Comparison of ENCODE assay signal across 9 mouse cellular contexts in the genomic region with DNA sequence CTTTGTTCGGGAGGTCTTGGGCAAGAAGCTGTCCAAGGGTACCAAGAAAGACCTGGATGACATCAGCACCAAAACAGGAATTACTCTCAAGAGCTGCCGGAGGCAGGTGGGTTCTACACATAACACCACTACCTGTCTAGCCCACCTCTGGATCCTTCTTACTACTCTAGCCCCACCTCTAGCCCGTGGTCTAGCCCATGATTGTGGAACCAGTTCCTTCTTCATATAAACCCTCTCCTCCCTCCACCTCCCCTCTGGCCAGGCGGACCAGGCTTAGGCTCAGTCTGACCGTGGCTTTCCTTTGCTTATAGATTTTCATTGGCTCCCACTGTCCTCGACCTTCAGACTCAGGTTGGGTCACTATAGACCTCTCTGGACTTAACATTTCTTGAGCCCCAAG. TPM values are rescaled to one million over a fixed set of nuclear protein-coding genes. Genes with fewer than 3 reads are reported as not detected.
A peak's percentile ranks its signal among the peaks of the same experiment; 100 is the strongest.
DNase-seq lines count a peak whose midpoint lies in the region; ATAC-seq lines count a peak whose summit lies in the region.
"Had no signal": no experiment of that assay in that cellular context is flagged by ENCODE, and none has a peak within 500 bp of the region (broad histone marks: within the 10 kb centered on the region; RNA-seq: fewer than 3 reads in every experiment).

No protein-coding gene starts in this region.

- peak overlapping the region; percentile 90 for H3K4me3 ChIP-seq in lung, embryonic 16.5 days (ENCODE audit: low read length)
- peak overlapping the region; percentile 75 for H3K4me3 ChIP-seq in forebrain, embryonic 12.5 days (replicated peaks)
- peak overlapping the region; percentile 76 for H3K4me3 ChIP-seq in limb, embryonic 12.5 days (replicated peaks)
- peak overlapping the region; percentile 86 for H3K4me3 ChIP-seq in stomach, embryonic 14.5 days (ENCODE audit: low read depth, low read length)

- peaks cover 27% of the 10 kb centered on the region for H3K4me1 ChIP-seq in lung, embryonic 16.5 days (replicated peaks; ENCODE audit: control insufficient read depth, insufficient read depth, low read length)
- peaks cover 46% of the 10 kb centered on the region for H3K4me1 ChIP-seq in forebrain, embryonic 12.5 days
- peaks cover 33% of the 10 kb centered on the region for H3K4me1 ChIP-seq in limb, embryonic 12.5 days (replicated peaks)
- H3K4me1 ChIP-seq in stomach, embryonic 14.5 days (ENCODE audit: control insufficient read depth, insufficient read depth, low read length), result peaks cover 18% of the 10 kb centered on the region

- 83% methylated on average over 6 of the region's 6 CpGs for WGBS in lung, embryonic 16.5 days
- 89% methylated on average over 6 of the region's 6 CpGs for WGBS in forebrain, embryonic 12.5 days
- WGBS in limb, embryonic 12.5 days, result 88% methylated on average over 6 of the region's 6 CpGs
- WGBS in stomach, embryonic 14.5 days, result 86% methylated on average over 6 of the region's 6 CpGs

- H3K9ac ChIP-seq in lung, embryonic 16.5 days (ENCODE audit: low read length), result peak overlapping the region; percentile 84
- 0 out of 2 replicates have a peak overlapping the region, but pooled peaks have one; percentile 79 for H3K9ac ChIP-seq in forebrain, embryonic 12.5 days
- peak overlapping the region; percentile 80 for H3K9ac ChIP-seq in limb, embryonic 12.5 days (replicated peaks)
- H3K9ac ChIP-seq in stomach, embryonic 14.5 days (replicated peaks; ENCODE audit: low read depth, low read length), result peak overlapping the region; percentile 61; the same call in 1 of the 2 replicates

- H3K27me3 ChIP-seq in lung, embryonic 16.5 days (ENCODE audit: control insufficient read depth, insufficient read depth, low read depth, low read length), result 0 out of 2 replicates have a peak, but pooled peaks cover 3% of the 10 kb centered on the region
- peaks cover 14% of the 10 kb centered on the region for H3K27me3 ChIP-seq in forebrain, embryonic 12.5 days
- no peaks in the 10 kb centered on the region for H3K27me3 ChIP-seq in limb, embryonic 12.5 days
- H3K27me3 ChIP-seq in stomach, embryonic 14.5 days (ENCODE audit: control insufficient read depth, insufficient read depth, low read length), result no peaks in the 10 kb centered on the region

- peak overlapping the region; percentile 90 for H3K4me2 ChIP-seq in lung, embryonic 16.5 days (ENCODE audit: low read depth, low read length)
- H3K4me2 ChIP-seq in forebrain, embryonic 12.5 days, result peak overlapping the region; percentile 90
- peak overlapping the region; percentile 83 for H3K4me2 ChIP-seq in limb, embryonic 12.5 days
- peak overlapping the region; percentile 90 for H3K4me2 ChIP-seq in stomach, embryonic 14.5 days (replicated peaks; ENCODE audit: low read depth, low read length)

- no peak for ATAC-seq in lung, embryonic 16.5 days (ENCODE audit: low read depth)
- no peak for ATAC-seq in forebrain, embryonic 12.5 days (ENCODE audit: low FRiP score)
- ATAC-seq in limb, embryonic 12.5 days (ENCODE audit: insufficient number of reproducible peaks, insufficient read depth, low FRiP score, low TSS enrichment, low read depth), result no peak
- no peak for ATAC-seq in stomach, embryonic 14.5 days (ENCODE audit: insufficient number of reproducible peaks, insufficient read depth, low FRiP score, low read depth)

- H3K36me3 ChIP-seq in lung, embryonic 16.5 days (ENCODE audit: control insufficient read depth, insufficient read depth, low read length), result peaks cover 19% of the 10 kb centered on the region
- H3K36me3 ChIP-seq in forebrain, embryonic 12.5 days (replicated peaks), result peaks cover 35% of the 10 kb centered on the region
- H3K36me3 ChIP-seq in limb, embryonic 12.5 days, result peaks cover 43% of the 10 kb centered on the region
- peaks cover 40% of the 10 kb centered on the region for H3K36me3 ChIP-seq in stomach, embryonic 14.5 days (ENCODE audit: control insufficient read depth, insufficient read depth, low read length)

- DNase-seq in lung, postnatal 25 days (ENCODE audit: low spot score), result no peak
- no peak for DNase-seq in layer of hippocampus, postnatal 14 days (ENCODE audit: low spot score in 2 of 2)
- no peak for DNase-seq in embryo, embryonic 10 days (ENCODE audit: low spot score)

- H3K27ac ChIP-seq in lung, embryonic 16.5 days (ENCODE audit: low read length), result no peak overlapping the region
- H3K27ac ChIP-seq in forebrain, embryonic 12.5 days, result no peak overlapping the region
- H3K27ac ChIP-seq in limb, embryonic 12.5 days, result no peak overlapping the region
- no peak overlapping the region for H3K27ac ChIP-seq in stomach, embryonic 14.5 days (ENCODE audit: low read length)

- H3K9me3 ChIP-seq in lung, embryonic 16.5 days (ENCODE audit: control insufficient read depth, low read length), result no peaks in the 10 kb centered on the region
- no peaks in the 10 kb centered on the region for H3K9me3 ChIP-seq in forebrain, embryonic 12.5 days
- no peaks in the 10 kb centered on the region for H3K9me3 ChIP-seq in limb, embryonic 12.5 days
- H3K9me3 ChIP-seq in stomach, embryonic 14.5 days (ENCODE audit: control insufficient read depth, low read depth, low read length), result no peaks in the 10 kb centered on the region

RNA-seq across cellular contexts. Expression of a gene that starts 1.0 kb away (rescaled TPM):
- polyA plus RNA-seq in lung, embryonic 16.5 days (2015; fragmentation: Nextera tagmentation; extraction: Ambion mirVana), result 111 and 119 TPM in 2 replicates
- polyA plus RNA-seq in forebrain, embryonic 12.5 days (2016; fragmentation: Nextera tagmentation; extraction: Ambion mirVana), result 122 and 128 TPM in 2 replicates
- polyA plus RNA-seq in limb, embryonic 12.5 days (2016; fragmentation: Nextera tagmentation; extraction: Ambion mirVana), result 130 and 140 TPM in 2 replicates
- polyA plus RNA-seq in stomach, embryonic 14.5 days (2014; fragmentation: Nextera tagmentation; extraction: Ambion mirVana), result 126 and 130 TPM in 2 replicates
- 100 to 1,000 TPM in 1 of 2 experiments, 10 to 100 TPM in 1; 96.3 to 101 TPM for total RNA-seq in layer of hippocampus, postnatal 14 days (2021)

RNA-seq across cellular contexts. Expression of a gene that starts 3.7 kb away (rescaled TPM):
- polyA plus RNA-seq in lung, embryonic 16.5 days (2015; fragmentation: Nextera tagmentation; extraction: Ambion mirVana), result 7.5 and 7.7 TPM in 2 replicates
- 8.0 and 9.0 TPM in 2 replicates for polyA plus RNA-seq in forebrain, embryonic 12.5 days (2016; fragmentation: Nextera tagmentation; extraction: Ambion mirVana)
- polyA plus RNA-seq in limb, embryonic 12.5 days (2016; fragmentation: Nextera tagmentation; extraction: Ambion mirVana), result 10.4 and 10.8 TPM in 2 replicates
- polyA plus RNA-seq in stomach, embryonic 14.5 days (2014; fragmentation: Nextera tagmentation; extraction: Ambion mirVana), result 6.8 and 7.8 TPM in 2 replicates
- total RNA-seq in layer of hippocampus, postnatal 14 days (2021), result 10 to 100 TPM; 29.9 to 31.8 TPM

RNA-seq across cellular contexts. Expression of a gene that starts 6.9 kb away (rescaled TPM):
- 2.2 and 3.8 TPM in 2 replicates for polyA plus RNA-seq in lung, embryonic 16.5 days (2015; fragmentation: Nextera tagmentation; extraction: Ambion mirVana)
- 3.1 and 3.7 TPM in 2 replicates for polyA plus RNA-seq in forebrain, embryonic 12.5 days (2016; fragmentation: Nextera tagmentation; extraction: Ambion mirVana)
- polyA plus RNA-seq in limb, embryonic 12.5 days (2016; fragmentation: Nextera tagmentation; extraction: Ambion mirVana), result 2.2 and 2.9 TPM in 2 replicates
- polyA plus RNA-seq in stomach, embryonic 14.5 days (2014; fragmentation: Nextera tagmentation; extraction: Ambion mirVana), result 1.5 and 2.3 TPM in 2 replicates
- 1 to 10 TPM in 1 of 2 experiments, under 1 TPM in 1; 0.41 to 1.2 TPM for total RNA-seq in layer of hippocampus, postnatal 14 days (2021)

RNA-seq across cellular contexts. Expression of a gene that starts 12.3 kb away (rescaled TPM):
- polyA plus RNA-seq in lung, embryonic 16.5 days (2015; fragmentation: Nextera tagmentation; extraction: Ambion mirVana), result 197 and 200 TPM in 2 replicates
- 40.2 and 41.9 TPM in 2 replicates for polyA plus RNA-seq in forebrain, embryonic 12.5 days (2016; fragmentation: Nextera tagmentation; extraction: Ambion mirVana)
- 138 and 139 TPM in 2 replicates for polyA plus RNA-seq in limb, embryonic 12.5 days (2016; fragmentation: Nextera tagmentation; extraction: Ambion mirVana)
- polyA plus RNA-seq in stomach, embryonic 14.5 days (2014; fragmentation: Nextera tagmentation; extraction: Ambion mirVana), result 177 and 179 TPM in 2 replicates
- 10 to 100 TPM; 16.8 to 20.9 TPM for total RNA-seq in layer of hippocampus, postnatal 14 days (2021)
- total RNA-seq: hematopoietic stem cell, adult 5-6 weeks had no signal

RNA-seq across cellular contexts. Expression of a gene that starts 14.1 kb away (rescaled TPM):
- polyA plus RNA-seq in lung, embryonic 16.5 days (2015; fragmentation: Nextera tagmentation; extraction: Ambion mirVana), result not detected in 2 replicates
- not detected in 2 replicates for polyA plus RNA-seq in forebrain, embryonic 12.5 days (2016; fragmentation: Nextera tagmentation; extraction: Ambion mirVana)
- not detected in 2 replicates for polyA plus RNA-seq in limb, embryonic 12.5 days (2016; fragmentation: Nextera tagmentation; extraction: Ambion mirVana)
- polyA plus RNA-seq in stomach, embryonic 14.5 days (2014; fragmentation: Nextera tagmentation; extraction: Ambion mirVana), result not detected in 2 replicates
- total RNA-seq in layer of hippocampus, postnatal 14 days (2021), result not detected
- polyA plus RNA-seq: urinary bladder, adult 2 months had no signal
